Mouse (Mus musculus) fibroblast of lung, adult 2 months (primary cell): ENCODE measurements around the gene Bpi.

ENCODE experiments used
- DNase-seq: peaks from one replicate; pipeline ENCODE4 v3.0.0-alpha.2; 2011; ENCODE audit warnings: low read depth

The Bpi gene

GRCm38 (mm10) chr2:158242170-158242896, 15.6 kb upstream of the Bpi start:
- DNase-seq = no peak

- no peak for DNase-seq
Measured at GRCm38 (mm10) chr2:158243129-158243870, 14.6 kb upstream of the Bpi start.

- DNase-seq = no peak
Measured at GRCm38 (mm10) chr2:158245072-158245817, 12.6 kb upstream of the Bpi start.

- DNase-seq = no peak
Measured at GRCm38 (mm10) chr2:158247852-158248251, 10.0 kb upstream of the Bpi start.

GRCm38 (mm10) chr2:158248318-158248717, 9.6 kb upstream of the Bpi start:
- DNase-seq = no peak

- no peak for DNase-seq
Measured at GRCm38 (mm10) chr2:158250558-158250957, 7.3 kb upstream of the Bpi start.

- DNase-seq = no peak
Measured at GRCm38 (mm10) chr2:158253806-158254205, 4.1 kb upstream of the Bpi start.

GRCm38 (mm10) chr2:158256894-158257293, 1.0 kb upstream of the Bpi start:
- DNase-seq = no peak

- no peak for DNase-seq
Measured at GRCm38 (mm10) chr2:158258781-158259180, 887 bp downstream of the Bpi start.

- DNase-seq = no peak
Measured at GRCm38 (mm10) chr2:158259498-158259897, 1.6 kb downstream of the Bpi start.

- no peak for DNase-seq
Measured at GRCm38 (mm10) chr2:158264877-158265276, 7.0 kb downstream of the Bpi start.

- no peak for DNase-seq
Measured at GRCm38 (mm10) chr2:158270017-158270416, 12.1 kb downstream of the Bpi start.

- no peak for DNase-seq
Measured at GRCm38 (mm10) chr2:158273646-158274045, 15.8 kb downstream of the Bpi start.

- no peak for DNase-seq
Measured at GRCm38 (mm10) chr2:158275349-158275748, 17.5 kb downstream of the Bpi start.

GRCm38 (mm10) chr2:158275811-158276210, 17.9 kb downstream of the Bpi start:
- DNase-seq = no peak

- no peak for DNase-seq
Measured at GRCm38 (mm10) chr2:158276451-158276850, 18.6 kb downstream of the Bpi start.

GRCm38 (mm10) chr2:158276878-158277277, 19.0 kb downstream of the Bpi start:
- no peak for DNase-seq

- no peak for DNase-seq
Measured at GRCm38 (mm10) chr2:158279656-158280055, 21.8 kb downstream of the Bpi start.

GRCm38 (mm10) chr2:158281497-158282205, 23.8 kb downstream of the Bpi start:
- no peak for DNase-seq

GRCm38 (mm10) chr2:158283136-158283535, 25.2 kb downstream of the Bpi start:
- no peak for DNase-seq

GRCm38 (mm10) chr2:158283771-158284170, 25.9 kb downstream of the Bpi start:
- DNase-seq = no peak

- no peak for DNase-seq
Measured at GRCm38 (mm10) chr2:158284571-158284970, 26.7 kb downstream of the Bpi start.
